Mouse (Mus musculus): ENCODE data around the gene Plekhf1. TPM values are rescaled to one million over a fixed set of nuclear protein-coding genes. Genes with fewer than 3 reads are reported as not detected.

The Plekhf1 gene
- polyA plus RNA-seq, 1 experiment from 2014 or later, result 18.4 TPM

- ChIA-PET CTCF (interaction anchor here (1.2 to 1.9 kb wide), 4 partner anchors 11 to 69 kb away, joined by 3 to 9 read pairs (median 4); partner anchors contain the start of gene 1600014C10Rik), POLR2A (no interaction called here)
- in situ Hi-C loops (cut with MboI; ENCODE audit: low pct_unique_long_range_greater_than_20kb), result no loop called here
- no peak for ATAC-seq
- no peaks in the 10 kb centered on the region for H3K27me3 ChIP-seq
- no peak for DNase-seq (ENCODE audit: low read depth, low spot score)
- TF ChIP-seq CTCF (IDR thresholded peaks at IDR 0.05), result no peak
These were observed 23.8 kb upstream of the Plekhf1 start for GRCm38 (mm10) chr7:38251494-38252216.

DNA sequence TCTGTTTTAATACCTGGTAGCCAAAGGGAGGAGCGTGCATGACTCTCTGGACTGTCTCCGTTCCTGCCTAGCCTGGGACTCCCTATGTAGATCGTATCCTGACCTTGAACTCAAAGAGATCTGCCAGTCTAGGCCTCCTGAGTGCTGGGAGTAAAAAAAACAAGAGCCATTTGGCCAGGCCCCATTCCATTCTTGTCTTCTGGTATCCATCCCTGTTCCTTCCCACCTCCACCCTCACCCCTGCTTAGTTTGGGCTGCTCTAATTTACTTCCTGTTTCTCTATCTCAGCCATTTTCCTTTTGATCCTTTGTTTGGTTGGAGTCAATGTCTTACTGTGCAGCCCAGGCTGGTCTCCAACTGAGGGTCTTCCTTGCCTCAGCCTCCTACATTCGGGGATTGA, 14.6 kb upstream of the Plekhf1 start:
- H3K27me3 ChIP-seq, result no peaks in the 10 kb centered on the region
- CTCF ChIA-PET, result interaction anchor here (1.8 kb wide), 1 partner anchor 11 kb away, joined by 5 read pairs; no protein-coding TSS in a partner anchor
- in situ Hi-C loops (cut with MboI; ENCODE audit: low pct_unique_long_range_greater_than_20kb), result no loop called here
- ATAC-seq (no peak), DNase-seq (ENCODE audit: low read depth, low spot score) (no peak)
- no peak for TF ChIP-seq CTCF (IDR thresholded peaks at IDR 0.05)
- POLR2A ChIA-PET, result no interaction called here

DNA sequence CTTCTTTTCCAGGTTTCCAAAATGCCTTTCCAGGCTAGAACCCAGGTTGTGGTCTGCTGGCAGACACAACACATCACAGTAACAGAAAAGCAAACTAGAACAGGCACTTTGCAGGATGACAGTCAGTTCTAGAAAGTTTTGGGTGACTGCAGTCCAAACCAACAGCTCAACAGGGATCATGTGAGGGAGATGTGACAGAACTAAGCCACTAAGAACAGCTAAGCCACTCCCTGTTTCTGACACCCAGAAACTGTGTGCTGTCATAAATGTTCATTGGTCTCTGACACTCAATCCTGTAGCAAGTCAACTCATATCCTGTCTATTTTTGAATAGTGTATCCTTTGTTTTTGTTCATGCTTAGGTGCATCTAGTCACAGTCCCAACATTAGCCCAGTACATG, 9.3 kb upstream of the Plekhf1 start:
- TF ChIP-seq CTCF (IDR thresholded peaks at IDR 0.05), result no peak
- no peaks in the 10 kb centered on the region for H3K27me3 ChIP-seq
- in situ Hi-C loops (cut with MboI; ENCODE audit: low pct_unique_long_range_greater_than_20kb), result no loop called here
- DNase-seq (ENCODE audit: low read depth, low spot score) (no peak), ATAC-seq (no peak)
- ChIA-PET CTCF (no interaction called here), POLR2A (no interaction called here)

DNA sequence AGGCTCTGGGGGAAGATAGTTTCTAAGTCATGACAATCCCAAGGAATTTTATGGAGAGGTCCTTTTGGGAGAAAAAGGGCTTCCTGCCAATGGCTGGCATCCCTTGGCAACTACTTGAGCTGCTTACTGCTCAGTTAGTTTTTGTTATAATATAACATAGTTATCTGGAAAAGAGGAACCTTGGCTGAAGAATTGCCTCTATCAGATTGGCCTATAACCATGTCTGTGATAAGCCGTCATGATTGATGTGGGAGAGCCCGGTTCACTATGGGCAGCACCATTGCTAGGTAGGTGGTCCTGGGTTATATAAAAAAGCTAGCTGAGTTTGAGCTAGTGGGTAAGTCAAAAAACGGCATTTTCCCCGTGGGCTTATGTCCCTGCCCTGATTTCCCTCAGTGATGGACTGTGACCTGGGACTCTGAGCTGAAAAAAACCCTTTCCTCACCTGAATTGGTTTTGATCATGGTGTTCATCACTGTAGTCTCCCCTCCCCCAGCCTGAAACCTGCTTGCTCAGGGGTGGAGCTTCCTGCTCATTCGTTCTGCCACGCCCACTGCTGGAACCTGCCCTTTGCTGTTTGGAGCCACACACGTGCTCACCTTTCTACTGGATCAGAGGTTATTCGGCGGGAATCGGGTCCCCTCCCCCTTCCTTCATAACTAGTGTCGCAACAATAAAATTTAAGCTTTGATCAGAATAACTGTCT, 8.7 kb upstream of the Plekhf1 start:
- ChIA-PET CTCF (interaction anchor here (1.1 to 1.3 kb wide), 2 partner anchors 8 to 35 kb away, joined by 3 read pairs; no protein-coding TSS in a partner anchor), POLR2A (no interaction called here)
- DNase-seq (ENCODE audit: low read depth, low spot score) (no peak), ATAC-seq (no peak)
- no peaks in the 10 kb centered on the region for H3K27me3 ChIP-seq
- TF ChIP-seq CTCF (IDR thresholded peaks at IDR 0.05), result no peak
- in situ Hi-C loops (cut with MboI; ENCODE audit: low pct_unique_long_range_greater_than_20kb), result no loop called here

DNA sequence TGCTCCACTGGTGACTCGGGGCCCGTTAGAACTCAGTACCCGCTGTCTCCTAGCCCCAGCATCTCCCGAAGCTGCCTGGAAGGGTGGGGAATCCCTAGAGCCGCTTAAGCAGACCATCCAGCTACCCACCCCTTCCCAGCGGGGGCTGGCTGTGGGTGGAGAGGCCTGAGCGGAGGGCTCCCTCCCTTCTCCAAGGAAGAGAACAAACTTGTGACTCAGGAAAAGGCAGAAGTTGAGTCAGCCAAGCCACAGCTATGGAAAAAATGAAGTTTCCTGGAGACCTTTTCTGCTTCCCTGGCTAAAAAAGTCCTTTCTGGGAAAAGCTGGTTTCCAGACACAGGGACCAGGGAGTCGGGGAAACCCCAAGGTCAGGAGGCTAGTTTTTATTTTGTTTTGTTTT, 2.5 kb upstream of the Plekhf1 start:
- DNase-seq (ENCODE audit: low read depth, low spot score), result peak; percentile 91
- no peak for TF ChIP-seq CTCF (IDR thresholded peaks at IDR 0.05)
- H3K27me3 ChIP-seq, result no peaks in the 10 kb centered on the region
- CTCF ChIA-PET, result interaction anchor here (0.7 to 4.6 kb wide), 6 partner anchors 22 to 155 kb away, joined by 3 to 23 read pairs (median 4); no protein-coding TSS in a partner anchor
- peak; percentile 84 for ATAC-seq
- POLR2A ChIA-PET, result no interaction called here
- in situ Hi-C loops (cut with MboI; ENCODE audit: low pct_unique_long_range_greater_than_20kb), result no loop called here

DNA sequence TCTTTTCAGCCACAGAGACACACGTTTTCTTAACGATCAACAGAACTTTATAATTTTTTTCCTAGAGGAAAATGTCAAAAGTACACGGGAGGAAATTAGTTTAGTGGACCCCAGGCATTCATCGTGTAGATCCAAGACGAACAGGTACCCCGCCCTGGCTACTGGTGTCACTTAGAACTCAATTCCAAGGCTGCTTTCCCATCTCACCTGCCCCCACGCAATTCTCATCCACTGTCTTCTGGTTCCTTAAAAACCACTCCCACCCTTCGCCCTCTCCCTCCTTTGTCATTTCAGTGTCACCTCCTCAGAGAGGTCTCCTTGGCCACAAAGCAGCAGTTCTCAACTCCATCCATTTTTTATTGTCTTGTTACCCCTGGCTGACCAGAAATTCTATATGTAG, 513 bp upstream of the Plekhf1 start:
- H3K27me3 ChIP-seq, result no peaks in the 10 kb centered on the region
- ChIA-PET CTCF (interaction anchor here (1.2 to 4.6 kb wide), 2 partner anchors 27 to 46 kb away, joined by 3 to 23 read pairs; no protein-coding TSS in a partner anchor), POLR2A (interaction anchor here (1.5 kb wide), 1 partner anchor 13 kb away, joined by 3 read pairs; no protein-coding TSS in a partner anchor)
- TF ChIP-seq CTCF (IDR thresholded peaks at IDR 0.05), result no peak
- DNase-seq (ENCODE audit: low read depth, low spot score) (no peak), ATAC-seq (no peak)
- in situ Hi-C loops (cut with MboI; ENCODE audit: low pct_unique_long_range_greater_than_20kb), result no loop called here

- CTCF ChIA-PET, result interaction anchor here (1.4 to 4.6 kb wide), 3 partner anchors 23 to 26 kb away, joined by 3 to 23 read pairs (median 4); no protein-coding TSS in a partner anchor
- peak; percentile 22 for ATAC-seq
- no peak for DNase-seq (ENCODE audit: low read depth, low spot score)
- POLR2A ChIA-PET, result interaction anchor here (1.4 to 1.5 kb wide), 2 partner anchors 12 to 44 kb away, joined by 3 to 4 read pairs; partner anchors contain the start of gene Pop4
- TF ChIP-seq CTCF (IDR thresholded peaks at IDR 0.05), result no peak
- in situ Hi-C loops (cut with MboI; ENCODE audit: low pct_unique_long_range_greater_than_20kb), result no loop called here
- H3K27me3 ChIP-seq, result no peaks in the 10 kb centered on the region
These were observed 476 bp downstream of the Plekhf1 start for GRCm38 (mm10) chr7:38227181-38227899.

GRCm38 (mm10) chr7:38226226-38226625, 1.6 kb downstream of the Plekhf1 start:
- ATAC-seq (no peak), DNase-seq (ENCODE audit: low read depth, low spot score) (no peak)
- ChIA-PET POLR2A (interaction anchor here (1.4 kb wide), 1 partner anchor 46 kb away, joined by 4 read pairs; the partner anchor contains the start of gene Pop4), CTCF (interaction anchor here (1.4 to 1.5 kb wide), 2 partner anchors 22 to 25 kb away, joined by 3 to 4 read pairs; no protein-coding TSS in a partner anchor)
- no peaks in the 10 kb centered on the region for H3K27me3 ChIP-seq
- no peak for TF ChIP-seq CTCF (IDR thresholded peaks at IDR 0.05)
- in situ Hi-C loops (cut with MboI; ENCODE audit: low pct_unique_long_range_greater_than_20kb), result no loop called here

GRCm38 (mm10) chr7:38224577-38225369, 3.0 kb downstream of the Plekhf1 start:
- in situ Hi-C loops (cut with MboI; ENCODE audit: low pct_unique_long_range_greater_than_20kb), result no loop called here
- no peak for ATAC-seq
- no peaks in the 10 kb centered on the region for H3K27me3 ChIP-seq
- DNase-seq (ENCODE audit: low read depth, low spot score), result no peak
- POLR2A ChIA-PET, result interaction anchor here (0.8 kb wide), 1 partner anchor 14 kb away, joined by 3 read pairs; no protein-coding TSS in a partner anchor
- CTCF ChIA-PET, result interaction anchor here (1.1 to 2.4 kb wide), 2 partner anchors 24 kb away, joined by 3 to 17 read pairs; no protein-coding TSS in a partner anchor
- no peak for TF ChIP-seq CTCF (IDR thresholded peaks at IDR 0.05)
